Mouse (Mus musculus) 3T3-L1 (cell line): ENCODE measurements around the gene Mindy4.

Source experiments
- DNase-seq: peaks from one replicate; pipeline ENCODE4 v3.0.0-alpha.2; 2015; ENCODE audit warnings: low read depth, low spot score

The Mindy4 gene

DNA sequence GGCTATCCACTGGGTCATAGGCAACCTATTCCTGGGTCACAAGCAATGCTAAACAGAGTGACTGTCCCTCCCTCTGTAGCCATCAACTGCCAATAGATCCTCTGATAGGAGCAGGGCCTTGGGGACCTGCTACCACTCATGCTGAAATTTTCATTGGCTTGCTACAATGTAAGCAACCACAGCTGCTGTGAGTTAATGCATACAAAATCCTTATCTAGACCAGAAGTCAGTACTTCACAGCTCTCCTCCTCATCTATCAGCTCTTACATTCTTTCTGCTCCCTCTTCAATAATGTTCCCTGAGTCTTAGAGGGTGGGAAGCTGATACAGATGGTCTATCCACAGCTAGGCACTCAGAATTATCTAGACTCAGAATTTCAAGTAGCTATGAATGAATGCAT lies 163.9 kb downstream of the Mindy4 start:
- no peak for DNase-seq
